Mouse (Mus musculus) kidney, adult 2 months (tissue): ENCODE measurements around the gene Bcl9. TPM values are rescaled to one million over a fixed set of nuclear protein-coding genes. Genes with fewer than 3 reads are reported as not detected.

Source experiments
- DNase-seq: peaks from one replicate; pipeline ENCODE4 v3.0.0; 2021
- H3K27ac ChIP-seq: fragments of 200-500 bp; 2 replicates; pipeline ENCODE4 v1.5.1; 2012; ENCODE audit warnings: low read depth, low read length, control low read depth, inconsistent platforms; ENCODE audit not compliant: insufficient read depth
- H3K27me3 ChIP-seq: fragments of 200-500 bp; replicated peaks from 2 replicates; pipeline ENCODE4 v1.6.1; 2012; ENCODE audit warnings: mild to moderate bottlenecking, moderate library complexity, low read length, inconsistent platforms; ENCODE audit not compliant: control insufficient read depth, insufficient read depth
- H3K36me3 ChIP-seq: fragments of 200-500 bp; 2 replicates; pipeline ENCODE4 v1.6.1; 2012; ENCODE audit warnings: mild to moderate bottlenecking, moderate library complexity, low read length, inconsistent platforms; ENCODE audit not compliant: control insufficient read depth, insufficient read depth
- H3K4me1 ChIP-seq: fragments of 200-500 bp; 2 replicates; pipeline ENCODE4 v1.6.1; 2011; ENCODE audit warnings: low read length; ENCODE audit not compliant: control insufficient read depth, insufficient read depth
- H3K4me3 ChIP-seq: fragments of 200-500 bp; 2 replicates; pipeline ENCODE4 v1.5.1; 2011; ENCODE audit warnings: mild to moderate bottlenecking, low read depth, low read length, control low read depth; ENCODE audit not compliant: insufficient read depth
- CTCF ChIP-seq: fragments of 200-500 bp; conservative IDR thresholded peaks from 2 replicates; pipeline ENCODE4 v1.5.1; 2011; ENCODE audit warnings: low read depth, mild to moderate bottlenecking, control low read depth, low read length, moderate library complexity, mixed read lengths; ENCODE audit not compliant: insufficient read depth, insufficient read length
- POLR2A ChIP-seq: fragments of 200-500 bp; IDR thresholded peaks from one replicate; pipeline ENCODE4 v1.6.1; 2011; ENCODE audit warnings: low read depth, low read length, control low read depth
- WGBS: fragments of 180-500 bp; shearing (Covaris S2); methylation state at CpG from one replicate; pipeline ENCODE4 v1.1.7; 2018; 5-methylcytosine and 5-hydroxymethylcytosine counted together
- polyA plus RNA-seq: library from polyadenylated mRNA; depleted of rRNA; stranded (reverse); fragments of >200 nt; gene quantifications from 2 replicates; pipeline ENCODE4 v1.2.3, GENCODE M21; 2012

The Bcl9 gene
- polyA plus RNA-seq, 1 experiment, result 9.0 TPM

- no peaks in the 10 kb centered on the region for H3K36me3 ChIP-seq
- H3K27me3 ChIP-seq, result no peaks in the 10 kb centered on the region
- H3K4me1 ChIP-seq, result peaks cover 12% of the 10 kb centered on the region
- WGBS, result 75% methylated on average over 5 of the region's 5 CpGs
- no peak for DNase-seq
- H3K27ac ChIP-seq, result no peak overlapping the region
- H3K4me3 ChIP-seq, result no peak overlapping the region
- TF ChIP-seq CTCF, result no peak
- TF ChIP-seq POLR2A, result no peak
These were observed 23.8 kb downstream of the Bcl9 start for GRCm38 (mm10) chr3:97273876-97274275.

- H3K4me1 ChIP-seq, result no peaks in the 10 kb centered on the region
- H3K36me3 ChIP-seq, result no peaks in the 10 kb centered on the region
- WGBS, result 65% methylated on average over 15 of the region's 15 CpGs
- H3K27me3 ChIP-seq, result no peaks in the 10 kb centered on the region
- no peak overlapping the region for H3K4me3 ChIP-seq
- TF ChIP-seq CTCF (no peak), POLR2A (no peak)
- DNase-seq, result no peak
- no peak overlapping the region for H3K27ac ChIP-seq
These were observed 31.9 kb downstream of the Bcl9 start for GRCm38 (mm10) chr3:97265667-97266415.

GRCm38 (mm10) chr3:97262235-97262634 lies 35.5 kb downstream of the Bcl9 start:
- H3K4me3 ChIP-seq, result no peak overlapping the region
- DNase-seq, result no peak
- H3K27me3 ChIP-seq, result no peaks in the 10 kb centered on the region
- TF ChIP-seq CTCF, result 0 out of 2 replicates have a peak, but pooled peaks have one; percentile 8
- TF ChIP-seq POLR2A, result no peak
- no peaks in the 10 kb centered on the region for H3K4me1 ChIP-seq
- no peaks in the 10 kb centered on the region for H3K36me3 ChIP-seq
- no peak overlapping the region for H3K27ac ChIP-seq
- 100% methylated on average over 1 of the region's 1 CpGs for WGBS

DNA sequence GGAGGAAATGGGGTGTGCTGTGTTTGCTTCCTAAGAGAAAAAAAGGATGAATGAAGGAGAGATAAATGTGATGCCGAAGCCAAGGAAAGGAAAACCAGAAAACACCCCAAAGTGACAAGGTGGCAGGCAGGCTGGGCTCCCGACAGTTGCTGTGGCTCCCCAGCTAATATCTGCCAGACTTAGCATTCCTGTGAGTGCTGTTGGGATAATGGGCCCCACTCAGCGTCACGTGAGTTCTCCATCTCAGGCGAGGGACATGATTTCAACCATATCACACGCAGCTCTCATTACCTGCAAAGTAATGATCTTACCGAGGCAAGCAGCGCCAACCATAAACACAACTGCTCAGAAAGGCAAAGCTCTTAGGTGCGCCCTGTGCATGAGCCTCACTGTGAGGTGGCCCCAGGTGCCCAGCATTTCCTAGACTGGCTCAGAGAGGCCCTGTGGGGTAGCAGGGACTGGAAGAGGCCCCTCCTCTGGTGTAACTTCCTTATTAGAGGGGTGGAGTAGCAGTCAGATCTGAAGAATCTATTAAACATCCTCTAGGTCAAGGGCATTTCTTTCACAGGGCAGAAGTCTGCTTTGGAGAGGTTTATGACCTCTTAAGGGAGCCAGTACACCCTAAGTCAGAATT lies 41.9 kb downstream of the Bcl9 start:
- Histone ChIP-seq H3K36me3 (no peaks in the 10 kb centered on the region), H3K4me1 (0 out of 2 replicates have a peak, but pooled peaks cover 3% of the 10 kb centered on the region), H3K4me3 (no peak overlapping the region), H3K27ac (no peak overlapping the region), H3K27me3 (no peaks in the 10 kb centered on the region)
- 56% methylated on average over 9 of the region's 9 CpGs for WGBS
- TF ChIP-seq POLR2A (no peak), CTCF (no peak)
- peak; percentile 7 for DNase-seq

DNA sequence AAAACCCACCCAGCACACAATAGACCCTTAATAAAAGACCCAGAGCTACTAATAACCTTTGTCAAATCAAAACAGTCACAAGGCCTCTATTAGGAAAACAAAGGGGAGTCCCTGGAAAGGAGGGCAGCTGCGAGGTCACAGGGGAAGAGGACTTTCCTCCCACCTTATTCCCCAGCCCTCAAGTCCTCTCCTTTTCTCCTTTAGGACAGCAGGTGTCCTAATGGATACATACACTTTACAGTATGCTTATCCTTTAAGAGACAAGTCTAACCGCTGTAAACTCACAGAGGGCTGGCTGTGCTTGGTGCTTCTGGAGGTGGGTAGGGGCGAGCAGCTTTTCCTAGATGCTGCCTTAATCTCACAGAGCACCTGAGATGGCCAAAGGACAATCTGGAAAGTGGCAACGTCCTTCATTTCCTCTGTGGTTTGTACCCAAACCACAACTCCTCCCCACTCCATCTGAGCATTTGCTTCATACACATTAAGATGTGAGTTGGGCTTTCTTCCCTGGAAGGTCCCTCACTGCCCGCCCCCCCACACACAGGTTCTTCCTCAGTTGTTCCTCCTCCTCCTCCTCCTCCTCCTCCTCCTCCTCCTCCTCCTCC lies 42.8 kb downstream of the Bcl9 start:
- H3K4me3 ChIP-seq, result no peak overlapping the region
- 0 out of 2 replicates have a peak, but pooled peaks cover 3% of the 10 kb centered on the region for H3K4me1 ChIP-seq
- H3K36me3 ChIP-seq, result no peaks in the 10 kb centered on the region
- H3K27ac ChIP-seq, result no peak overlapping the region
- WGBS, result 64% methylated on average over 5 of the region's 5 CpGs
- TF ChIP-seq POLR2A (no peak), CTCF (no peak)
- no peaks in the 10 kb centered on the region for H3K27me3 ChIP-seq
- DNase-seq, result no peak

- WGBS, result 62% methylated on average over 9 of the region's 9 CpGs
- Histone ChIP-seq H3K27me3 (no peaks in the 10 kb centered on the region), H3K4me1 (0 out of 2 replicates have a peak, but pooled peaks cover 3% of the 10 kb centered on the region), H3K27ac (no peak overlapping the region), H3K4me3 (no peak overlapping the region), H3K36me3 (no peaks in the 10 kb centered on the region)
- DNase-seq, result no peak
- no peak for TF ChIP-seq CTCF
- TF ChIP-seq POLR2A, result no peak
These were observed 43.7 kb downstream of the Bcl9 start for GRCm38 (mm10) chr3:97253823-97254600.
